Comparison of ENCODE assay signal across 8 mouse cellular contexts in the genomic region with DNA sequence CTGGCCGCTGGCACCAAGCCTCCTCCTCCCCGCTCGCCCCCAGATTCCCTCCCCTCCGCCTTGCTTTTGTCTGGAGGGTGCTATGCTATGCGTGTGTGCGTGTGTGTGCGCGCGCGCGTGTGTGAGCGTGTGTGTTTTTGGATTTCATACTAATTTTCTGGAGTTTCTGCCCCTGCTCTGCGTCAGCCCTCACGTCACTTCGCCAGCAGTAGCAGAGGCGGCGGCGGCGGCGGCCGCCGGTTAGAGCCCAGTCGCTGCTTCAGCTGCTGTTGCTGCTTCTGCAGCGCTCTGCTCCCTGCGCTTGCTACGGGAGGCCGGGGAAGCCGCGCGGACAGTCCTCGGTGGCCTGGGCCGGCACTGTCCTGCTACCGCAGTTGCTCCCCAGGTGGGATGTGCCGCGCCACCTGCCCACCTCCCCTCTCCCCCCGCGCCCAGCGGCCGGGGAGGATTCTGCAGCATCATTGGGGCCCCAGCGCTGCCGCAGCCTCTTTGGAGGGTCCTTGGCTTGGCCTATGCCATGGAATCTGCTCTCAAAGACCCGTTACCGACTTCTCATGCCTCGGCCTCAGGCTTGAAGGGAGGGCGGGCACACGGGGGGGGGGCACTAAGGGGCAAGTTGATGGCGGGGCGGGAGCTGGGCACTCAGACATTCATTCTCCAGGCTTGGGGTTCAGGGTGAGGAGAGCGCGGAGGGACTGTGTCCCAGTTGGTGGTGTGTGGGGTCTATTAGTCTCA. TPM values are rescaled to one million over a fixed set of nuclear protein-coding genes. Genes with fewer than 3 reads are reported as not detected.
A peak's percentile ranks its signal among the peaks of the same experiment; 100 is the strongest.
DNase-seq lines count a peak whose midpoint lies in the region; ATAC-seq lines count a peak whose summit lies in the region.

No protein-coding gene starts in this region.

- H3K27ac ChIP-seq in embryonic facial prominence, embryonic 11.5 days (replicated peaks; ENCODE audit: low read depth, low read length) = no peak overlapping the region
- no peak overlapping the region for H3K27ac ChIP-seq in heart, embryonic 13.5 days (replicated peaks)
- H3K27ac ChIP-seq in liver, embryonic 16.5 days (ENCODE audit: low read length) = no peak overlapping the region

- peak overlapping the region; percentile 99 for H3K4me2 ChIP-seq in embryonic facial prominence, embryonic 11.5 days (ENCODE audit: low read depth, low read length)
- H3K4me2 ChIP-seq in heart, embryonic 13.5 days = peak overlapping the region; percentile 87
- H3K4me2 ChIP-seq in liver, embryonic 16.5 days (ENCODE audit: low read depth, low read length) = peak overlapping the region; percentile 47

- DNase-seq in thymus, postnatal 4 days = peak; percentile 7
- DNase-seq in thymus, adult 18-20 months = no peak
- peak; percentile 73 for DNase-seq in embryonic facial prominence, embryonic 11.5 days (ENCODE audit: low spot score)
- DNase-seq in layer of hippocampus, adult 9-10 months (ENCODE audit: low spot score) = peak; percentile 67
- peak; percentile 95 to 96 for DNase-seq in right cerebral cortex, postnatal 10 days (ENCODE audit: low spot score in 2 of 2)

- H3K4me1 ChIP-seq in embryonic facial prominence, embryonic 11.5 days (ENCODE audit: control insufficient read depth, insufficient read depth, low read length) = peaks cover 5% of the 10 kb centered on the region; the same call in 1 of the 2 replicates
- H3K4me1 ChIP-seq in heart, embryonic 13.5 days = peaks cover 20% of the 10 kb centered on the region; the same call in 1 of the 2 replicates
- no peaks in the 10 kb centered on the region for H3K4me1 ChIP-seq in liver, embryonic 16.5 days (ENCODE audit: control insufficient read depth, low read depth, low read length)

- H3K9ac ChIP-seq in embryonic facial prominence, embryonic 11.5 days (replicated peaks; ENCODE audit: low read length) = peak overlapping the region; percentile 60
- peak overlapping the region; percentile 77 for H3K9ac ChIP-seq in heart, embryonic 13.5 days
- no peak overlapping the region for H3K9ac ChIP-seq in liver, embryonic 16.5 days (ENCODE audit: low read depth, low read length)

- WGBS in embryonic facial prominence, embryonic 11.5 days = under 1% methylated on average over 47 of the region's 50 CpGs
- WGBS in heart, embryonic 13.5 days = 1% methylated on average over 44 of the region's 50 CpGs
- 2% methylated on average over 50 of the region's 50 CpGs for WGBS in liver, embryonic 16.5 days (ENCODE audit: insufficient replicate concordance)

- peaks cover 29% of the 10 kb centered on the region for H3K27me3 ChIP-seq in embryonic facial prominence, embryonic 11.5 days (ENCODE audit: control insufficient read depth, insufficient read depth, low read length)
- H3K27me3 ChIP-seq in heart, embryonic 13.5 days (replicated peaks) = peaks cover 78% of the 10 kb centered on the region
- peaks cover 46% of the 10 kb centered on the region for H3K27me3 ChIP-seq in liver, embryonic 16.5 days (ENCODE audit: control insufficient read depth, insufficient read depth, low read depth, low read length)

- no peaks in the 10 kb centered on the region for H3K36me3 ChIP-seq in embryonic facial prominence, embryonic 11.5 days (replicated peaks; ENCODE audit: control insufficient read depth, insufficient read depth, low read depth, low read length)
- H3K36me3 ChIP-seq in heart, embryonic 13.5 days = no peaks in the 10 kb centered on the region
- H3K36me3 ChIP-seq in liver, embryonic 16.5 days (ENCODE audit: control insufficient read depth, insufficient read depth) = no peaks in the 10 kb centered on the region

- H3K9me3 ChIP-seq in embryonic facial prominence, embryonic 11.5 days (replicated peaks; ENCODE audit: control insufficient read depth, low read length) = no peaks in the 10 kb centered on the region
- H3K9me3 ChIP-seq in heart, embryonic 13.5 days = peaks cover 4% of the 10 kb centered on the region; the same call in 1 of the 2 replicates
- H3K9me3 ChIP-seq in liver, embryonic 16.5 days (replicated peaks; ENCODE audit: control insufficient read depth, low read length) = no peaks in the 10 kb centered on the region

- H3K4me3 ChIP-seq in embryonic facial prominence, embryonic 11.5 days (ENCODE audit: low read depth, low read length) = peak overlapping the region; percentile 63
- H3K4me3 ChIP-seq in heart, embryonic 13.5 days = peak overlapping the region; percentile 55
- peak overlapping the region; percentile 32 for H3K4me3 ChIP-seq in liver, embryonic 16.5 days (ENCODE audit: low read depth, low read length)

- peak; percentile 70 for ATAC-seq in embryonic facial prominence, embryonic 11.5 days (replicated peaks; ENCODE audit: insufficient number of reproducible peaks, low FRiP score, low TSS enrichment, low read depth)
- no peak for ATAC-seq in heart, embryonic 13.5 days (ENCODE audit: extremely low read depth, insufficient number of reproducible peaks, low FRiP score, low TSS enrichment)
- no peak for ATAC-seq in liver, embryonic 16.5 days (ENCODE audit: low read depth)
- no peak for ATAC-seq in inflammation-experienced regulatory T-cells, adult 6 months

RNA-seq across cellular contexts. Expression of a gene that starts 1.4 kb away (rescaled TPM):
- 13.6 and 15.7 TPM in 2 replicates for polyA plus RNA-seq in embryonic facial prominence, embryonic 11.5 days (2014; fragmentation: Nextera tagmentation; extraction: Ambion mirVana)
- polyA plus RNA-seq in heart, embryonic 13.5 days (2015; fragmentation: Nextera tagmentation; extraction: Ambion mirVana) = 3.9 and 4.7 TPM in 2 replicates
- 0.11 and 0.14 TPM in 2 replicates for polyA plus RNA-seq in liver, embryonic 16.5 days (2015; fragmentation: Nextera tagmentation; extraction: Ambion mirVana)
- polyA plus RNA-seq in inflammation-experienced regulatory T-cells, adult 6 months (2017; shearing (Covaris generic)) = under 1 TPM in 1 of 3 experiments, not detected in 2; 0.07 TPM

Comparison
In these comparisons a context has a peak if more than half of its experiments do, and no peak if none do; other contexts are left out.
1. DNase-seq: peak in thymus, postnatal 4 days (single experiment), embryonic facial prominence, embryonic 11.5 days (single experiment), layer of hippocampus, adult 9-10 months (single experiment) and right cerebral cortex, postnatal 10 days (2 of 2); none in thymus, adult 18-20 months (0 of 2).
2. H3K4me2 ChIP-seq: peak in every context shown above with its lines; median percentile 99 in embryonic facial prominence, embryonic 11.5 days; 87 in heart, embryonic 13.5 days; 47 in liver, embryonic 16.5 days.
3. Peak in every context shown above with its lines, with median percentiles within 50 percentile points of each other: H3K4me3 ChIP-seq.